Mouse (Mus musculus) olfactory bulb, adult 2 months (tissue): ENCODE results near the gene Asb10.
A peak's percentile ranks its signal among the peaks of the same experiment; 100 is the strongest.

Experiments used
- CTCF ChIP-seq: fragments of 200-500 bp; IDR thresholded peaks from 2 replicates; pipeline ENCODE4 v1.5.1; 2012; ENCODE audit warnings: low read depth, mild to moderate bottlenecking, low read length, moderate library complexity; ENCODE audit not compliant: insufficient read depth
- POLR2A ChIP-seq: fragments of 200-500 bp; IDR thresholded peaks from 2 replicates; pipeline ENCODE4 v1.6.1; 2012; ENCODE audit warnings: mild to moderate bottlenecking, low read depth, low read length, moderate library complexity; ENCODE audit not compliant: insufficient read depth

GRCm38 (mm10) chr5:24577183-24577929 lies 36.6 kb upstream of the Asb10 start, which contains the start of gene Abcf2:
- no peak for TF ChIP-seq CTCF
- peak; percentile 87 for TF ChIP-seq POLR2A
